Mouse (Mus musculus) small intestine, adult 2 months (tissue): ENCODE measurements around the gene Reep1.

ENCODE experiments used
- CTCF ChIP-seq: fragments of 200-500 bp; IDR thresholded peaks from 2 replicates; pipeline ENCODE4 v1.5.1; 2012; ENCODE audit warnings: low read depth, mild to moderate bottlenecking, control low read depth, inconsistent platforms, low read length, moderate library complexity, mixed read lengths; ENCODE audit not compliant: insufficient replicate concordance, insufficient read length; ENCODE audit errors: extremely low read depth
- POLR2A ChIP-seq: fragments of 200-500 bp; IDR thresholded peaks from 2 replicates; pipeline ENCODE4 v1.6.1; 2012; ENCODE audit warnings: low read depth, mild to moderate bottlenecking, control low read depth, inconsistent platforms, low read length, moderate library complexity

DNA sequence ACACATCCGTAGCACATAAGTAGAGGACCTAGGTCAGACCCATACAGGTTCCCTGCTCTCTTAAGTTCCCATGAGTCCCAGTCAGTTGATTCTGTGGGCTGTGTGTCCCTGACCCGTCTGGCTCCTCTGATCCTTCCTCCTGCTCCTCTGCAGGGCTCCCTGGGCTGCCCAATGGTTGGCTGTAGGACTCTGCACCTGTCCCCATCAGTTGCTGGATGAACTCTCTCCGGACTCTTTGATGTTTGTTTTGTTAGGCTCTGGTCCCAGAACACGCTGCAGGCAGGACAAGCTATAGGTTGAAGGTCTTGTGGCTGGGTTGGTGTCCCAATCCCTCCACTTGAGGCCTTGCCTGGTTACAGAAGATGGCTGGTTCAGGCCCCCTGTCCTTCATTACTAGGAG is 51.4 kb downstream of the Reep1 start:
- TF ChIP-seq POLR2A: no peak
- TF ChIP-seq CTCF: no peak
